Mouse (Mus musculus) intestine, embryonic 14.5 days (tissue): ENCODE results near the gene Dst. TPM values are rescaled to one million over a fixed set of nuclear protein-coding genes. Genes with fewer than 3 reads are reported as not detected.

Experiments used
- ATAC-seq: fragments of 200-750 bp; cut with Nextera tagmentation; replicated peaks from 2 replicates; pipeline ENCODE4 v1.8.0; 2017; ENCODE audit warnings: low read depth, moderate number of reproducible peaks, moderate TSS enrichment, moderate library complexity; ENCODE audit not compliant: low FRiP score, low TSS enrichment
- DNase-seq: peaks from one replicate; pipeline ENCODE4 v3.0.0-alpha.2; 2018; ENCODE audit warnings: low spot score
- H3K27ac ChIP-seq: fragments of 300-500 bp; sonication (generic); 2 replicates; pipeline ENCODE4 v1.5.1; 2014; ENCODE audit warnings: low read depth, mild to moderate bottlenecking, control low read depth
- H3K27me3 ChIP-seq: fragments of 300-500 bp; sonication (generic); replicated peaks from 2 replicates; pipeline ENCODE4 v1.6.1; 2014; ENCODE audit warnings: low read length, control low read depth; ENCODE audit not compliant: control insufficient read depth, insufficient read depth
- H3K36me3 ChIP-seq: fragments of 300-500 bp; sonication (generic); 2 replicates; pipeline ENCODE4 v1.6.1; 2014; ENCODE audit warnings: low read length, control low read depth; ENCODE audit not compliant: control insufficient read depth, insufficient read depth
- H3K4me1 ChIP-seq: fragments of 300-500 bp; sonication (generic); replicated peaks from 2 replicates; pipeline ENCODE4 v1.6.1; 2014; ENCODE audit warnings: low read length, control low read depth, mixed read lengths; ENCODE audit not compliant: control insufficient read depth, insufficient read depth
- H3K4me2 ChIP-seq: fragments of 300-500 bp; sonication (generic); 2 replicates; pipeline ENCODE4 v1.6.1; 2014; ENCODE audit warnings: low read length
- H3K4me3 ChIP-seq: fragments of 300-500 bp; sonication (generic); 2 replicates; pipeline ENCODE4 v1.5.1; 2014; ENCODE audit warnings: low read depth, low read length, control low read depth, mixed read lengths
- H3K9ac ChIP-seq: fragments of 300-500 bp; sonication (generic); 2 replicates; pipeline ENCODE4 v1.6.1; 2014; ENCODE audit warnings: mild to moderate bottlenecking, low read length
- H3K9me3 ChIP-seq: fragments of 300-500 bp; sonication (generic); 2 replicates; pipeline ENCODE4 v1.6.1; 2016; ENCODE audit warnings: low read length, control low read depth; ENCODE audit not compliant: control insufficient read depth
- WGBS: fragments of 180-500 bp; shearing (Covaris S2); extraction: QIAGEN DNeasy Blood & Tissue Kit; methylation state at CpG from one replicate; pipeline ENCODE4 v1.1.7; 2014; 5-methylcytosine and 5-hydroxymethylcytosine counted together
- polyA plus RNA-seq: library from polyadenylated mRNA; unstranded; fragments of >200 nt; fragmentation: Nextera tagmentation; extraction: Ambion mirVana; gene quantifications from 2 replicates; pipeline ENCODE4 v1.2.1, GENCODE M21; 2014

Dst gene
- polyA plus RNA-seq, 1 experiment from 2014 or later, result 27.7 TPM

- ATAC-seq, result peak; percentile 75
- no peaks in the 10 kb centered on the region for H3K27me3 ChIP-seq
- H3K27ac ChIP-seq, result peak overlapping the region; percentile 87
- no peaks in the 10 kb centered on the region for H3K36me3 ChIP-seq
- peak overlapping the region; percentile 35 for H3K4me3 ChIP-seq
- peak; percentile 77 for DNase-seq
- H3K4me1 ChIP-seq, result peaks cover 18% of the 10 kb centered on the region
- H3K9ac ChIP-seq, result peak overlapping the region; percentile 38
- peak overlapping the region; percentile 57 for H3K4me2 ChIP-seq
- 40% methylated on average over 29 of the region's 29 CpGs for WGBS
- no peaks in the 10 kb centered on the region for H3K9me3 ChIP-seq
These were observed 213.4 kb downstream of the Dst start for GRCm38 (mm10) chr1:34121157-34122015.

- Histone ChIP-seq H3K9ac (no peak overlapping the region), H3K9me3 (no peaks in the 10 kb centered on the region), H3K27ac (peak overlapping the region; percentile 87; the same call in 1 of the 2 replicates)
These were observed 214.2 kb downstream of the Dst start for GRCm38 (mm10) chr1:34122198-34122597.

GRCm38 (mm10) chr1:34122905-34123304, 214.9 kb downstream of the Dst start:
- DNase-seq, result no peak
- WGBS, result 58% methylated on average over 1 of the region's 1 CpGs
- H3K4me3 ChIP-seq, result no peak overlapping the region

More at GRCm38 (mm10) chr1:34122198-34122597, 214.2 kb downstream of the Dst start:
- H3K36me3 ChIP-seq, result no peaks in the 10 kb centered on the region
- H3K27me3 ChIP-seq, result no peaks in the 10 kb centered on the region
- WGBS, result 79% methylated on average over 6 of the region's 6 CpGs
- H3K4me2 ChIP-seq, result peak overlapping the region; percentile 57
- H3K4me3 ChIP-seq, result peak overlapping the region; percentile 35
- ATAC-seq (no peak), DNase-seq (no peak)
- H3K4me1 ChIP-seq, result peaks cover 18% of the 10 kb centered on the region

GRCm38 (mm10) chr1:34123334-34123733, 215.3 kb downstream of the Dst start:
- no peak for DNase-seq
- peak overlapping the region; percentile 7 for H3K4me2 ChIP-seq

More at GRCm38 (mm10) chr1:34122905-34123304, 214.9 kb downstream of the Dst start:
- Histone ChIP-seq H3K9ac (no peak overlapping the region), H3K27ac (no peak overlapping the region), H3K27me3 (no peaks in the 10 kb centered on the region), H3K4me2 (0 out of 2 replicates have a peak overlapping the region, but pooled peaks have one; percentile 7), H3K4me1 (peaks cover 22% of the 10 kb centered on the region), H3K9me3 (no peaks in the 10 kb centered on the region), H3K36me3 (no peaks in the 10 kb centered on the region)
- no peak for ATAC-seq

GRCm38 (mm10) chr1:34124376-34124775, 216.4 kb downstream of the Dst start:
- Histone ChIP-seq H3K9ac (no peak overlapping the region), H3K9me3 (no peaks in the 10 kb centered on the region), H3K36me3 (no peaks in the 10 kb centered on the region), H3K4me1 (peaks cover 22% of the 10 kb centered on the region), H3K4me2 (0 out of 2 replicates have a peak overlapping the region, but pooled peaks have one; percentile 7), H3K27me3 (no peaks in the 10 kb centered on the region), H3K27ac (no peak overlapping the region), H3K4me3 (no peak overlapping the region)
- 85% methylated on average over 7 of the region's 7 CpGs for WGBS
- ATAC-seq (no peak), DNase-seq (no peak)

More at GRCm38 (mm10) chr1:34123334-34123733, 215.3 kb downstream of the Dst start:
- Histone ChIP-seq H3K27ac (no peak overlapping the region), H3K4me1 (peaks cover 25% of the 10 kb centered on the region), H3K4me3 (no peak overlapping the region), H3K27me3 (no peaks in the 10 kb centered on the region), H3K36me3 (no peaks in the 10 kb centered on the region), H3K9ac (no peak overlapping the region), H3K9me3 (no peaks in the 10 kb centered on the region)
- no peak for ATAC-seq
- WGBS, result 56% methylated on average over 5 of the region's 5 CpGs

GRCm38 (mm10) chr1:34125148-34125547, 217.1 kb downstream of the Dst start:
- DNase-seq (no peak), ATAC-seq (no peak)
- Histone ChIP-seq H3K4me2 (no peak overlapping the region), H3K27ac (no peak overlapping the region), H3K4me3 (no peak overlapping the region), H3K9me3 (no peaks in the 10 kb centered on the region), H3K36me3 (no peaks in the 10 kb centered on the region), H3K4me1 (peaks cover 21% of the 10 kb centered on the region), H3K9ac (no peak overlapping the region), H3K27me3 (no peaks in the 10 kb centered on the region)
- 95% methylated on average over 5 of the region's 5 CpGs for WGBS

- Histone ChIP-seq H3K4me2 (no peak overlapping the region), H3K9ac (no peak overlapping the region), H3K4me3 (no peak overlapping the region), H3K27me3 (no peaks in the 10 kb centered on the region), H3K4me1 (0 out of 2 replicates have a peak, but pooled peaks cover 7% of the 10 kb centered on the region), H3K36me3 (no peaks in the 10 kb centered on the region), H3K27ac (no peak overlapping the region), H3K9me3 (no peaks in the 10 kb centered on the region)
- ATAC-seq (no peak), DNase-seq (no peak)
- 64% methylated on average over 15 of the region's 15 CpGs for WGBS
These were observed 219.9 kb downstream of the Dst start for GRCm38 (mm10) chr1:34127714-34128474.

- no peak for ATAC-seq
- DNase-seq, result no peak
- WGBS, result 90% methylated on average over 2 of the region's 2 CpGs
- Histone ChIP-seq H3K4me3 (no peak overlapping the region), H3K9ac (no peak overlapping the region), H3K27me3 (no peaks in the 10 kb centered on the region), H3K36me3 (no peaks in the 10 kb centered on the region), H3K4me2 (no peak overlapping the region), H3K4me1 (0 out of 2 replicates have a peak, but pooled peaks cover 11% of the 10 kb centered on the region), H3K9me3 (no peaks in the 10 kb centered on the region), H3K27ac (no peak overlapping the region)
These were observed 220.8 kb downstream of the Dst start for GRCm38 (mm10) chr1:34128796-34129195.
